Mouse (Mus musculus) kidney, adult 11 months (tissue): ENCODE measurements around the gene Gm37240.

Experiments used
- DNase-seq: peaks from one replicate; pipeline ENCODE4 v3.0.0; 2022

Gene Gm37240

DNA sequence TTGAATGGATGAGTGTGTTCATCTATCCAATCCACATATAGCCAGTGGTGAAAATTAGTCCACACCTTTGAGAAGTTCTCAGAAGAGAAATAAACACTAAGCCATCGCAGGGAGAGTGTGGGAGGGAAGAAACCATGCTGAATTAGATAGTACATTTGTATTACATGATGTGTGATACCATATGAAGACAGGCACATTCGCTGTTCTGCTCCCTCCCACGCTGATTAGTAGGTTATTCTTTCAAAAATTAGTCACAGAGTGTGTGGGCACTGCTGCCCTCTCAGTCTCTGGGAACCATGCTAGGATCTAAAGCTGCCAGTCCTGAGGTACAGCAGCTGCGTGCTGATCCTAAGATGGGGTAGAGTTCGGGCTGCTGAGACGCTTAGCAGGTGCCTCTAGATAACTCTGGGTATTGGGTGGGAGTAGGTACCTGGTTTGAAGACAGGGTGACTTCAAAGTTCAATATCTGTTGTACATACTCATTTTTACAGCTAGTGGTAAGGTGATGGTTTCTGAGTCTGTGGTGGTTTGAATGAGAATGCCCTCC is 333.5 kb downstream of the Gm37240 start:
- DNase-seq: no peak

DNA sequence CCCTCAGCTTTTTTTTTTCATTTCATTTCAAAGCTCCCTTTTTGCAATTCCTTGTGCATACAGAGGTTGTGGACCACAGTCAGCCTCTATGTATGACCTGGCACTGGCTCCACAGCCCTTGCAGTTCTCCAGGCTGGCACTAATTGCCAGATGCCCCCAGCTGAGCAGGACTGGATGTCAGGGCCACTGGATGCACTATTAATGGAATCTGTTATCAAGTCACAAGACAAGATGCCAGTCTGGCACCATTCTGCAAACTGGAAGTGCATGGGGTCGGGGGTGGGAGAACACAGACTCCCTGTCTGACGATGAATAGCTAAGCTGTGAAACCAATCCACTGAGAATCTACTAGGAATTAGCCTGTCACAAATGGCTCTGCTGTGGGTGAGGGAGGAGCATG is 336.0 kb downstream of the Gm37240 start:
- DNase-seq: no peak

DNA sequence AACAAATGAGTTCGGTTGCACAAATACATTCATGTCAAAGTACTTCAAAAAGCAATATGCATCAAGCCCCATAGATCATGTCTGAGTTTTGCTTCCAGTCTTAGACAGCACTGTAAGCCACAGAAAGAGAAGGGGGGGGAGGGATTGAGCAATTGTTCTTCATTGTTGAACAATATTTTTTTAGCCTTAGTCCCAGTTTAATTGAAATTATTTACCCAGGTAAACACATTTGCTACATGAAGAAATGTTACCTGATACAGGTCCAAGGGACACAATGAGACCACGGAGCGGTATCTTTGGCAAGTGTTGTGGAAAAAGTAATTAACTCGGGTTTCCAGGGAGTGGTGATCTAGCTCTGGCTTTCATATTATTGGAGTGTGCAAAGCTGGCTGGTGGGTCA is 337.0 kb downstream of the Gm37240 start:
- DNase-seq: no peak

DNA sequence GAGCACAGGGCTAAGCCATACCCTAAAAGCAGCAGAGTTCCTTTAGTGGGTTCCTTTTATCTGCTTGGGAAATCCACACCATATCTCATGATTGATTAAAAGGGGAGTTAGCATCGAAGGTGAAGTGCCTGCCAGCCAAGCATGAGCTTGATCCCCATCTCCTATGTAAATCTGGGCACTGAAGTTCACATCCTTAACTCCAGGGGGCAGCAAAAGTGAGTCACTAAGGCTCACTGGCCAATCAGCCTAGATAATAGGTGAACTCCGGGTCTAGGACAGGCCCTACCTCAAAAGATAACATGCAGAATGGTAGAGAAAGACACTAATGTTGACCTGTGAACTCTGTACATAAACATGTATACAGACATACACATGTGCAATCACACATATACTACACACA is 343.7 kb downstream of the Gm37240 start:
- DNase-seq: no peak

DNA sequence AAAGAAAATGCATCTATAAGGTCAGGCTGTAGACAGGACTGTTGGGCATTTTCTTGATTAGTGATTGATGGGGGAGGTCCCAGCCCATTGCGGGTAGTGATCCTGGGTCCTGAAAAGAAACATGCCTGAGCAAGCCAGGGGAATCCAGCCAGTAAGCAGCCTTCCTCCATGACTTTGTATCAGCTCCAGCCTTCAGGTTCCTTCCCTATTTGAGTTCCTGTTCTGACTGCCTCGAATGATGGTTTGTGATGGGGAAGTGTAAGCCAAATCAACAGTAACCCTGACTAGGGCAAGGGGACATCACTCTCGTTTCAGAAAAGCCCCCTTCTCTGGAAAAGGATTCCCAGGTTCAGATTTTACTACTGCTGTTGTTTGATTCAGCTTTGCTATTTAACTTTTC is 344.6 kb downstream of the Gm37240 start:
- DNase-seq: no peak

DNA sequence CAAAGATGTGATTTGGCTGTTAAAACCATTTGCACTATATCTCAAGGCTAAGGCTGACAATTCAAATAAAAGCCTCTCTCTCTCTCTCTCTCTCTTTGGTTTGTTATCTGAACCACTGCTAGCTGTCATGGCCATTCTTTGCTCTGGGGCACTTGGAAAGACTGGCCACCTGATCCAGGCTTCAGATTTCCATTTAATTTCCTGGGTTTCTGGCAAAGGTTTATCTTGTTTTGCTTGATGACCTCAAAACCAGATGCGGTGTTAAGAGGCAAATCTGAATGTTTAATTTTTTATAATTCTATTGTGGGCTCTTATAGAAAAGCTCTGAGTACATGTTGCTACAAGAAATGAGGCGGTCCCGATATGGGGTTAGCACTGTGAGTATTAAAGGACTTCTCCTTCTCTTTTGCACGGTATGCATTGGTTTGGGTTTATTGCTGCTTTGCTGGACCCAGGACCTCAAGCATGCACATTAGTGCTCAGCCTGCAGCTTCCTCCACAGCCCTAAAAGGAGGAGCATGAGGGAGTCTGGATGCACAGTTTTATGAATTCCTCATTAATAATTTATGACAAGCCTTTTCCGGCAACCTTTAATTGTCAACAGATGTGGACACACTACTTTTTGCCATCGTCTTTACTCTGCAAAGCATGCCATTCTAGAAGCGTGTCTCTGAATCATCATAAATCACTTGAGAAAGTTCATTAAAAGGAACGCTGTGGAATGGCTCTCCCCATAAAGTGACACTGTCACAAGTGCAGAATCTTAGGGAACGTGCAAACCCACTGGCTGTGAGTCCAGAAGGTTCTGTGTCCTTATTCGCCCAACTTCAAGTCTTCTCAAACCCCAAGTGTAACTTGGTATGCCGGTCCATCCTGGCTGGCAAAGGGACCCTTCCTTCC is 351.4 kb downstream of the Gm37240 start:
- DNase-seq: no peak

DNA sequence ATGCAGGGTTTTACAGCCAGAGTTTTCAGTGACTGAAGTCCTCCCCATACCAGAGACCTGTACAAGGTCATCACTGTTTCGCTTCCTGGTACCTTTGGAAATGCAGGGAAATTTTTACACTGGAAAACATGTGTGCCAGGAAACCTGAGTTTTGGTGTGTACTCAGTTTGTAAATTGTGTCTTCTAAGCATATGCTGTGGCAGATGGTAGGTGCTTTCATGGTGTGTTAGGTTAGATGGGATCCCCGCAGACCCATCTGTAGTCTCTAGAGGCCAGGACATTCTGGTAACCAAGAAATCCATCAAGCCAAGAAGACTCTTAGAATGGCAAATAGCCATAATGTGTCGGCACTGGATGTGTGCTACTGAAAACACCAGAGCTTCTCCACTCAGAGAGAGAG is 352.3 kb downstream of the Gm37240 start:
- DNase-seq: no peak

DNA sequence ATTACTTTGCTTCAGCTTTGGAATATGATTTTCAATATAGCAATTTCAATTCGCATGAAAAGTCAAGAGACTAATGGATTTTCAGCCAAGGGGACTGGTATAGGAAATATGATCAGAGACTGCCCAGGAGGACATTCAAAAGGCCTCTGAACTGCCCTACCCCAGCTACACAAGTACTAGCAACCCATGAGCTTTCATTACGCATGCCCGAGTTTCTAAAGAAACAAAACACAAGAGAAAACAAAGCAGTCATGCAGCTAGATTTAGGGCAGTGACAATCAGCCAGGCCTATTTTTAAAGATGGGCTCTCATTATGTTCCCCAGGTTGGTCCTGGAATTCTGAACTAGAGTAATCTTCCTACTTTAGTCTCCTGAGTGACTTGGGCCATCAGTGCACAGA is 354.9 kb downstream of the Gm37240 start:
- no peak for DNase-seq

DNA sequence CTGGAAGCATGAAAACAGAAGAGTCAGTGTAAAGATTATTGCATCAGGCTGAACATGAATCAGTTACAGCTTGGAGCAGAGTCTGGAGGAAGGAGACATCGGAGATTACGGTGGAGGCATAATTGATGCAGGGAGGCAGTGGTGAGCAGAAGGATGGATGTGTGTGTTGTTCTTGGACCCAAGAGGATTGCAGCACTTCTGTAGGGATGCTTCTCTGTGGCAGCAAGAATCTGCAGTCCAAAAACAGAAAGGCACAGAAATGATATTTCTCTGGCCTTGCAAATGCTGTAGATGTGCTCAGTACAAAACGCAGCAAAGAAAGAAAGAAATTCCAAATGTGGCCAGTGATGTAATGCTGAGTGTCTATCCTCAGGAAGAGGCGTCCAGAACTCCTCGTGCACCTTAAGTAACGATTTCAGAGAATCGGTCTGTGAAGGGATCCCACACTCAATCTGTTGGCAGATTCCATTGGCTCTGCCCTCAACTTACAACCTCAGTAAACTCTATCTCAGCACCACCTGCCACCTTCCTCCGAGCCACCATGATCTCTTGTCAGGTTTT is 356.6 kb downstream of the Gm37240 start:
- DNase-seq: no peak

DNA sequence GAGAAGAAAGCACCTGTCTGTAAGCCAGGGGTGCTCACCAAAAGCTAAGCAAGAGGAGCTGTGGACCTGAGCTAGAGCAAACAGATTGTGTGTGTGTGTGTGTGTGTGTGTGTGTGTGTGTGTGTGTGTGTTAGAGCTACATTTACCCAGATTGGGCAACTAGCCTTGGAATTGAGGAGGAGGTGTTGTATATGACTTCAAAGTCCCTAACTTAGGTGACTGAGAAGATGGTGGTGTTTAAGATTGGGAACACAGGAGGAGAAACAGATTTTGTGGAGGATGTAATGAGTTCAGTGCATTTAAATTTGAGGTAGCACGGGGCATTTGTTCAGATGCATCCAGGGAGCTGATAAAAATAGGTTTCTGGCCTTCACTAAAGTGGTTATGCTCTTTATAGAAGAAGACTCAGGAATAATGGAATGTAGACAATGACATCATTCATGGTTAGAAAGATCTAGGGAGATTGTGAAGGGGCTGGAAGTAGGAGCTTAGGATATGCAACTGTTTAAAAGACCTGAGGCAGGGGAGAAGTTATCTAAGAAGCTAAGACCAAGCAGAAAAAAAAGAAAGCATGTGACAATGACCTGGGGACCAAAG is 365.9 kb downstream of the Gm37240 start:
- DNase-seq: no peak

DNA sequence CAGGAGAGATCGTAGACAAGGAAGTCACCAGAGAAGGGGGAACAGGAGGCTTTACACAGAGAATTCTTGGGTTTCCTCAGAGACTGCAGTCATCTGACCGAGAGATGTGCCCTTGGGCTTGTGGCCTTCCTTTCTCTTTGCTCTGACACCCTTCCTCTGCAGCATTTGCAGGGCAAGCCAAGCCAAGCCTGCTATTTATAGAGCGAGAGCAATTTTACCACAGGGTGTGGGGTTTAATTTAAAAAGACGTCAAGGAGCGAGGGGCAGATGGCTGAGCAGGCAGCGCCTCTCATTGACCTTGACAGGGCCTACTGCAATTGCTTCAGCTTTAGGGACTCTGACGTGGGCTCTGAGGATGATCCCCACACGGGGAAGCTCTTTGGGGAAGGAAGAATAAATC is 368.6 kb downstream of the Gm37240 start:
- no peak for DNase-seq

DNA sequence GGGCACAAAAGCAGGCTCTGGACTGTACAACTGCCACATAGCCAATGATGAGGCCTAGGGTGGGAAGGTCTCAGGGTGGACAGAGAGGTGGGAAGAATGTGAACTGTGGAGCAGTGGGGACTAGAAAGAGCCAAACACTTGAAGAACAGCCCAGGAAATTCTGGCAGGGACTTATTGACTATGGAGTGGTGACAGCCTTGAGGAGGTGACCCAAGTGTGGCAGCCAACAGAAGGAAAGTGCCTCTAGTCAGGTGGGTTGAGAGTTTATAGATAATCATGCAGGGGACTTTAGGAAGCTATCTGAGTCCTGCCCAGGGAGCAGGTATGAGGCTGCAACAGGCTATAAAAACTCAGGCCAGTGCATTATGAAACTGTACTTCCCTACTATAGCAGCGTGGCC is 369.2 kb downstream of the Gm37240 start:
- no peak for DNase-seq

DNA sequence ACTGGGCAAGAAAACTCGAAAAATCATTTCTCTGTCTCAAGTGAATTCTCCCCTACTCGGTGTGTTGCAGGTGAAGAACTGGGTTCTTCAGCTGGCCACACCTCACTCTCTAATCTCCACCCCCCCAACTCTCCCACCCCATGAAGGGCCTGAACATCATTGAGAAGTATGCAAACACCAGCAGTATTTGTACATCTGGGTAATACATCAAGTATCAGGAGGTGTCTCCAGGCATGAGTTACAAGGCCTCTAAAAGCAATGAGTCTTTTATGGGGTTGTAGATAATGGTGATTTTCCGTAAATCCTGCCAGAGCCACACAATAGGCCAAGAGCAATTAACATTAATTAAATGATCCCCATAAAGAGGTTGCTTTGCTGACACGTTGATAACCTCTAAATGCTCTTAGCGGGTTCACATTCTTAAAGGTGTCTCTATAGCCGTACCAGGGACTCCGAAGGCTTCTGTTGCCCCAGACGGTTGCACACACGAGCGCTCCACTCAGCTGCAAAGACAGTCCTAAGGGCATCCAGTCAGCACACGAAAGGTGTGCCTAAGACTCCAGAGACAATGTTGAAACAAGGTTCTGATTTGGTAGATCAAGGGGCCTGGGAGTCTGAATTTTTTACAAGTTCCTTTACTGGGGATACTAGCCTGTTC is 370.4 kb downstream of the Gm37240 start:
- DNase-seq: no peak

DNA sequence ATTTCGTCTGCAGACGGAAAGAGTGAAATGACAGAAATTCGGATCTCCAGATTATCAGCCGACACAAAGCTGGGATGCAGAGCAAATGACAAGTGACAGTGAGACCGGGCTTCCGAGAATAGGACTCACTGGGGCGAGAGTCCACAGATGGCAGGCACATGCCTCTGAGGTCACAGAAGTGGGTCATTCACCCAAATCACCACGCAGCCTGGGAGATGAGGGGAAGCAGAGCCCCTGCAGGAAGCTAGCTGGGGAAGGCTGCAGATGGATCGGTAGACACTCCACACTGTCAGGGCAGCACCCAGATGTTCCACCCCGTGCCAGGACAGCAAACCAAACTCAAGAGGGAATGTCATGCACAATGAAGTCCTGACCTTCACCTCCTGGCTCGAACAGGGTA is 372.6 kb downstream of the Gm37240 start:
- no peak for DNase-seq

DNA sequence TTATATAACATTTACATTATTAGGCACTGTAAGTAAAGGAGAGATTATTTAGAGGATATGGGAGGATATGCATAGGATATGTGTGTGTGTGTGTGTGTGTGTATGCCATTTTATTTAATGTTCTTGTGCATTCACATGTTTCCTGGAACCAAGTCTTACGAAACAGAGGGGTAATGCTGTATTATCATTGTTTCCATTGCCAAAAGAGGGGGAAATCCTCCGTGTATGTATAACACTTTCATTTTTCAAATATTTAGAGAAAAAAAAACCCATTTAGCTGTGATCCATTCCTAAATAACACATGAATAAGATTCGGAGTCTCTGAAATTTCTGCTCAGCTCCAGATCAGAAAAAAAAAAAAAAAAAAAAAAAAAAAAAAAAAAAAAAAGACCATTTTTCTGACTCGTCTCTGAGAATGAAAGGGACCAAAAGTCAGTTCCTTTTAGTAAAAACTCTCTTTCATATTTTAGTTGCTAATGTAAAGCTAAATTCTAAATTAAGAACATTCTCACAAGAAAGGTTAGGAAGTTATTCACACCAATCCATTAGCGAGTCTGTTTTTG is 378.5 kb downstream of the Gm37240 start:
- DNase-seq: no peak

DNA sequence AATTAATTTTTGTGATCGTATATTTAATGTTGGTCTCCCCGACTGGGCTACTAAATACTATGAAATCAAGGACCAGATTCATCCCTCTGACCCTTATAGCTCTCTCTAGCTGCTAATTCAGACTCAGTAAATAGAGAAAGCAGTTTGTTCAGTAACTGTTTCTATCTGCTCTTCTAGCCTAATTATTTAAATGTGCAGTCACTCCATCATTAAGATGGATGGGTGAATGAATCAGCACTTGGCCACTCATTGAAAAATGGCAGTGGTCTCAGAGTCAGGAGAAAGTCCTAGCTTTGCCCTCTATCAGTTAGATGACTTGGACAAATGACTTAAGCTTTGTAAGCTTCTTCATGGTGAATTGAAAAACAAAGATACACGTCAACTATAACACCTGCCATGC is 387.2 kb downstream of the Gm37240 start:
- DNase-seq: no peak

DNA sequence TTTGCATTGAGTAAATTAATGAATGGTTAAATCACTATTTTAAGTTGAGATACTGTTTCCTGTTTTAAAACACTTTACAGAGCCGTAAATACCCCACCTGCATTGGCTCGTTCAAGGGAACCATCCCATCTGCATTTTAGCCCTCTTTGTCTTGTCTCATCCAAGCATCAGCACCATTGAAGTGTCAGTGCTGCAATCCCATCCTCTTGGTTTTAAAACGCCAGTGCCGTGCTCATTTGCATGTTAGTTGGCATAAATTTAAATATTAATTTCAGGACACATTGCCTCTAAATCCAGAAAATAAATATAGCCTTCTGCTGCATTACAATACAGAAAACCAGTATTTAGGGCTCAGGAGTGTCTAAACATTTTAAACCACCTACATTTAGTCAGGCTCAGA is 391.2 kb downstream of the Gm37240 start:
- DNase-seq: no peak

DNA sequence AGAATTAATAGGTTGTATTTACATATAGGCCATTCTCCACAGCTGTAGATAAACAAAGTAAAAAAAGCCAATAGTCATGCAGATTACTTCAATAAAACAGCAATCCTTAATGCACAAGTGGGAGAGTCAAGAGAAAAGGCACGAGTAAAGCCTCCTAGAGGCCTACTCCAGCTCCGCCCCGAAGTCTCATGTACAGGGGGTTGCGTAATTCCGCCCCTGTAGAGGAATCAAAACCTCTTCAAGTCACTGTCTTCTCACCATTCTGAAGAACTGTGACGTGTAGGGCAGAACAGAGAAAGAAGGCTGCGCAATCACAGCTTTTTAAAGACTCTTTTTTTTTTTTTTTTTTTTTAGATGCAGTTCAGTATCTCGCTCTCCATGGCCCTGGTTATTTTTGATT is 393.5 kb downstream of the Gm37240 start:
- DNase-seq: no peak

DNA sequence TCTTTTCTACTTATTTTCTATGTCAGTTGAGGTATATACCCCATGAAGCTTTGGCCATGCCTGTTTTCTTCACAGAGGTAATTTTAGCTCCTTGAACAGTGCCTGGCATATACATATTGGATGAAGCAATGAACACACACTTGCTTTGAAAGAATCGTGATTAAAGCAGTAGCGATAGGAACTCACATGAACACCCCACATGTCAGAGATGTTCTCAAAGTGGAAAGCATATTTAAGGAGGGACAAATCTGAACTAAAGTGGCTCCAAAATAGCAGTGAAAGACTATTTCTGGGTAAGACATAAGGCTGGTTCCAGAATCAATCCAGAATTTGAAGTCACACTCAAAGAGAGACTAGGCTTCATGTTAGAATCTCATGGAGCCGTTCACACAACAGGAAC is 397.1 kb downstream of the Gm37240 start:
- no peak for DNase-seq

DNA sequence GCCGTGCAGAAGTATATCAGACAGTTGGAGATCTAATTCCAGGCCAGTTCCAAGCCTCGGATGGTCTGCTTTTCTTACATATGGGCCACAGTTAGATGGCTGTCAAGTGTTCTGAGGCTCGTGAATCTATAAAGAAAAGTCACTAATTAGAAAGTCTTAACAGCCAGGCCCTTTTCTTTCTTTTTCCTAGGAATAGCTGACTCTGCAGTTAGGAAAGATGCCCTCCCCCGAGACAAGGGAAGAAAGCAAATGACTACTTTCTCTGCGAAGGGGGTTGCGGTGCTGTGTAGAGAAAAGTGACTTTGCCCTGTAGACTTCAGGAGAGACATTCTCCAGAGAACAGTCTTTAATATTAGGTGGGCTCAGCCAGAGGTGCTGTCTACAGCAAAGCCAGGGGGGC is 399.9 kb downstream of the Gm37240 start:
- DNase-seq: no peak

DNA sequence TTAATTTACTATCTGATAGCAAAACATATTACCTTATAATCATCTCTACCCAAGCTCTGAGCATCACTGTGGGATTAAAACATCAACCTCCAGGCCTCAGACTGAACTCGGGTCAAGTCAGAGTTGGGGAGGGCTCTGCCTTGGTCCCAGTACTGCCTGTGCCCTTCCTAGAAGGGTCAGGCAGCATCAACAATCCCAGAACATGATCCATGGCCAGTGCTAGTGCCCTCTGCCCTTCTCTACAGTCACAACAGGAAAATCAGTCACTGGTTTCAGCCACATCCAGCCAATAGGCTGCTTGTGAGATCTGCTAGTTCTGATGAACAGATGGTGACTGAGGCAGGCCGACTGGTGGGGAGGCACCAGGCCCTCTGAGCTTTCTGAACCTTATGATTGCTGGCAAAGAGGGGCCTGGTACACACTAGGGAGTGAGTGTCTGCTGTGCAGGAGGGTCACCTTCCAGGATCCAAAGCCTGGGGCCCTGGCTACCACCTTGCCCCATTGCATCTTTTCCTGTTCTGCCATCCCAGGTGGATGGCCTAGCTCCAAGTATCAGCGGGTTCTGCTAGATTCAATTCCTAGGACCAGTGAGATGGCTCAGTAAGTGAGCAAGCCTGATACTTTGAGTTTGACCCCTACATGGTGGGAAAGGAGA is 401.7 kb downstream of the Gm37240 start:
- DNase-seq: no peak

DNA sequence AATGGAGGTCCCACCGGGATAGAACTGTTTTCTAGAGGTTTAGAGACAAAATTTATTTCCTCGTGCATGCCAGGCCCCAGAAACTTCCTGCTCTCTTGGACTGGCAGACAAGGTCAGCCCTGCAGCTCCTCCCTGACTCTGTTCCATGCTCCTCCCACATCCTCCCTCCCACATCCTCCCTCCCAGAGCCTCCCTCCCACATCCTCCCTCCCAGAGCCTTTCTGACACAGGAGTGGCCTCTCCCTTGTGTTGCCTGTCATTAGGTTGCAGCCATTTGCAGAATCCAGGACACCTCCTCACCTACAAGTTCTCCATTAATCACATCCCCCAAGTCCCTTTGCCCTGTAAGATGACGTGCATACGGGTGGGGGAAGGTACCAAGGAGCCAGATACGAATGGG is 404.7 kb downstream of the Gm37240 start:
- peak; percentile 12 for DNase-seq

DNA sequence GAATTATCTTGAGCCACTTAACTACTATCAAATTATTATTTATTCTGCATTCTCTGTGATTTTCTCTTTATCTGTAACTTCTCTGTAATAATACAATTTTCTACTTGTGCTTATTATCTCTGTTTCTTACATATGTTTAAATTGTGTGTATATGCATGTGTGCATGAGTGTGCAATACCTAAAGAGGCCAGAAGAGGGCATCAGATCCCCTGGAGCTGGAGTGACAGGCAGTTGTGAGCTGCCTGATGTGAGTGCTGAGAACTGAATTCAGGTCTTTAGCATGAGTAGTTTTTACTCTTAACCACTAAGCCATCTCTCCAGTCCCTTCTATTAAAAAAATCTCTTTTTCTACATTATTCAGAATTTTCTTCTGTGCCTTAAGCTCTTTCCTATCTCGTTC is 406.7 kb downstream of the Gm37240 start:
- no peak for DNase-seq
